Mouse (Mus musculus): ENCODE data around the gene Rai14. TPM values are rescaled to one million over a fixed set of nuclear protein-coding genes. Genes with fewer than 3 reads are reported as not detected.

Gene Rai14
- polyA plus RNA-seq, 1 experiment from 2014 or later = 12.7 TPM

- H3K36me3 ChIP-seq (ENCODE audit: control insufficient read depth, insufficient read depth) = peaks cover 5% of the 10 kb centered on the region; the same call in 1 of the 2 replicates
- H3K27ac ChIP-seq (ENCODE audit: low read length) = peak overlapping the region; percentile 21; the same call in 1 of the 2 replicates
- 43% methylated on average over 13 of the region's 13 CpGs for WGBS
- ATAC-seq (replicated peaks; ENCODE audit: extremely low read depth, insufficient read depth, low FRiP score) = peak; percentile 63
- no peaks in the 10 kb centered on the region for H3K27me3 ChIP-seq (ENCODE audit: control insufficient read depth, insufficient read depth, low read length)
- peak overlapping the region; percentile 3; the same call in 1 of the 2 replicates for H3K4me3 ChIP-seq (ENCODE audit: low read length)
- no peak overlapping the region for H3K9ac ChIP-seq (ENCODE audit: low read length)
- H3K4me1 ChIP-seq (ENCODE audit: control insufficient read depth, insufficient read depth, low read length) = peaks cover 11% of the 10 kb centered on the region
- H3K4me2 ChIP-seq (ENCODE audit: low read depth, low read length) = peak overlapping the region; percentile 23; the same call in 1 of the 2 replicates
- H3K9me3 ChIP-seq (replicated peaks; ENCODE audit: control insufficient read depth, low read length) = no peaks in the 10 kb centered on the region
Measured at GRCm38 (mm10) chr15:10690219-10690618, 24.2 kb downstream of the Rai14 start.

GRCm38 (mm10) chr15:10689304-10689703 is 25.1 kb downstream of the Rai14 start:
- H3K36me3 ChIP-seq (ENCODE audit: control insufficient read depth, insufficient read depth) = peaks cover 5% of the 10 kb centered on the region; the same call in 1 of the 2 replicates

GRCm38 (mm10) chr15:10688686-10689085 is 25.7 kb downstream of the Rai14 start:
- H3K4me3 ChIP-seq (ENCODE audit: low read length) = no peak overlapping the region
- no peak for ATAC-seq (replicated peaks; ENCODE audit: extremely low read depth, insufficient read depth, low FRiP score)
- H3K27ac ChIP-seq (ENCODE audit: low read length) = no peak overlapping the region
- H3K9ac ChIP-seq (ENCODE audit: low read length) = no peak overlapping the region
- 72% methylated on average over 5 of the region's 5 CpGs for WGBS
- H3K36me3 ChIP-seq (ENCODE audit: control insufficient read depth, insufficient read depth) = peaks cover 5% of the 10 kb centered on the region; the same call in 1 of the 2 replicates
- no peaks in the 10 kb centered on the region for H3K27me3 ChIP-seq (ENCODE audit: control insufficient read depth, insufficient read depth, low read length)
- peaks cover 11% of the 10 kb centered on the region for H3K4me1 ChIP-seq (ENCODE audit: control insufficient read depth, insufficient read depth, low read length)
- H3K4me2 ChIP-seq (ENCODE audit: low read depth, low read length) = no peak overlapping the region
- no peaks in the 10 kb centered on the region for H3K9me3 ChIP-seq (replicated peaks; ENCODE audit: control insufficient read depth, low read length)

More at GRCm38 (mm10) chr15:10689304-10689703, 25.1 kb downstream of the Rai14 start:
- Histone ChIP-seq H3K9me3 (replicated peaks; ENCODE audit: control insufficient read depth, low read length) (no peaks in the 10 kb centered on the region), H3K4me1 (ENCODE audit: control insufficient read depth, insufficient read depth, low read length) (peaks cover 11% of the 10 kb centered on the region), H3K4me2 (ENCODE audit: low read depth, low read length) (no peak overlapping the region), H3K4me3 (ENCODE audit: low read length) (no peak overlapping the region), H3K27me3 (ENCODE audit: control insufficient read depth, insufficient read depth, low read length) (no peaks in the 10 kb centered on the region), H3K9ac (ENCODE audit: low read length) (no peak overlapping the region), H3K27ac (ENCODE audit: low read length) (no peak overlapping the region)
- ATAC-seq (replicated peaks; ENCODE audit: extremely low read depth, insufficient read depth, low FRiP score) = no peak
- 55% methylated on average over 11 of the region's 11 CpGs for WGBS

- no peak overlapping the region for H3K4me3 ChIP-seq (ENCODE audit: low read length)
- H3K27me3 ChIP-seq (ENCODE audit: control insufficient read depth, insufficient read depth, low read length) = no peaks in the 10 kb centered on the region
- H3K4me2 ChIP-seq (ENCODE audit: low read depth, low read length) = no peak overlapping the region
- no peak overlapping the region for H3K27ac ChIP-seq (ENCODE audit: low read length)
- ATAC-seq (replicated peaks; ENCODE audit: extremely low read depth, insufficient read depth, low FRiP score) = no peak
- no peaks in the 10 kb centered on the region for H3K9me3 ChIP-seq (replicated peaks; ENCODE audit: control insufficient read depth, low read length)
- peaks cover 11% of the 10 kb centered on the region for H3K4me1 ChIP-seq (ENCODE audit: control insufficient read depth, insufficient read depth, low read length)
- peaks cover 5% of the 10 kb centered on the region; the same call in 1 of the 2 replicates for H3K36me3 ChIP-seq (ENCODE audit: control insufficient read depth, insufficient read depth)
- H3K9ac ChIP-seq (ENCODE audit: low read length) = no peak overlapping the region
- 79% methylated on average over 7 of the region's 7 CpGs for WGBS
Measured at GRCm38 (mm10) chr15:10687365-10687764, 27.1 kb downstream of the Rai14 start.

- H3K27me3 ChIP-seq (ENCODE audit: control insufficient read depth, insufficient read depth, low read length) = no peaks in the 10 kb centered on the region
- ATAC-seq (replicated peaks; ENCODE audit: extremely low read depth, insufficient read depth, low FRiP score) = no peak
- H3K9ac ChIP-seq (ENCODE audit: low read length) = no peak overlapping the region
- no peak overlapping the region for H3K4me3 ChIP-seq (ENCODE audit: low read length)
- H3K27ac ChIP-seq (ENCODE audit: low read length) = no peak overlapping the region; the same call in 1 of the 2 replicates
- H3K4me1 ChIP-seq (ENCODE audit: control insufficient read depth, insufficient read depth, low read length) = peaks cover 11% of the 10 kb centered on the region
- WGBS = 60% methylated on average over 14 of the region's 14 CpGs
- no peaks in the 10 kb centered on the region for H3K9me3 ChIP-seq (replicated peaks; ENCODE audit: control insufficient read depth, low read length)
- peaks cover 5% of the 10 kb centered on the region; the same call in 1 of the 2 replicates for H3K36me3 ChIP-seq (ENCODE audit: control insufficient read depth, insufficient read depth)
- no peak overlapping the region for H3K4me2 ChIP-seq (ENCODE audit: low read depth, low read length)
Measured at GRCm38 (mm10) chr15:10685692-10686430, 28.6 kb downstream of the Rai14 start.

- H3K4me2 ChIP-seq (ENCODE audit: low read depth, low read length) = no peak overlapping the region
- H3K9ac ChIP-seq (ENCODE audit: low read length) = no peak overlapping the region
- no peaks in the 10 kb centered on the region for H3K27me3 ChIP-seq (ENCODE audit: control insufficient read depth, insufficient read depth, low read length)
- ATAC-seq (replicated peaks; ENCODE audit: extremely low read depth, insufficient read depth, low FRiP score) = no peak
- no peaks in the 10 kb centered on the region for H3K36me3 ChIP-seq (ENCODE audit: control insufficient read depth, insufficient read depth)
- WGBS = 84% methylated on average over 9 of the region's 9 CpGs
- no peak overlapping the region for H3K4me3 ChIP-seq (ENCODE audit: low read length)
- H3K9me3 ChIP-seq (replicated peaks; ENCODE audit: control insufficient read depth, low read length) = no peaks in the 10 kb centered on the region
- H3K4me1 ChIP-seq (ENCODE audit: control insufficient read depth, insufficient read depth, low read length) = peaks cover 8% of the 10 kb centered on the region
- H3K27ac ChIP-seq (ENCODE audit: low read length) = no peak overlapping the region
Measured at GRCm38 (mm10) chr15:10683687-10684203, 30.7 kb downstream of the Rai14 start.

- Histone ChIP-seq H3K36me3 (ENCODE audit: control insufficient read depth, insufficient read depth) (no peaks in the 10 kb centered on the region), H3K9me3 (replicated peaks; ENCODE audit: control insufficient read depth, low read length) (no peaks in the 10 kb centered on the region), H3K9ac (ENCODE audit: low read length) (no peak overlapping the region), H3K4me2 (ENCODE audit: low read depth, low read length) (no peak overlapping the region), H3K27me3 (ENCODE audit: control insufficient read depth, insufficient read depth, low read length) (no peaks in the 10 kb centered on the region), H3K27ac (ENCODE audit: low read length) (no peak overlapping the region), H3K4me1 (ENCODE audit: control insufficient read depth, insufficient read depth, low read length) (peaks cover 5% of the 10 kb centered on the region), H3K4me3 (ENCODE audit: low read length) (no peak overlapping the region)
- WGBS = 65% methylated on average over 5 of the region's 5 CpGs
- no peak for ATAC-seq (replicated peaks; ENCODE audit: extremely low read depth, insufficient read depth, low FRiP score)
Measured at GRCm38 (mm10) chr15:10680514-10680913, 33.9 kb downstream of the Rai14 start.

GRCm38 (mm10) chr15:10679571-10679970 is 34.9 kb downstream of the Rai14 start:
- Histone ChIP-seq H3K9ac (ENCODE audit: low read length) (no peak overlapping the region), H3K4me3 (ENCODE audit: low read length) (no peak overlapping the region), H3K9me3 (replicated peaks; ENCODE audit: control insufficient read depth, low read length) (no peaks in the 10 kb centered on the region), H3K27me3 (ENCODE audit: control insufficient read depth, insufficient read depth, low read length) (no peaks in the 10 kb centered on the region), H3K4me1 (ENCODE audit: control insufficient read depth, insufficient read depth, low read length) (peaks cover 4% of the 10 kb centered on the region; the same call in 1 of the 2 replicates), H3K36me3 (ENCODE audit: control insufficient read depth, insufficient read depth) (no peaks in the 10 kb centered on the region), H3K27ac (ENCODE audit: low read length) (no peak overlapping the region), H3K4me2 (ENCODE audit: low read depth, low read length) (no peak overlapping the region)
- 58% methylated on average over 4 of the region's 4 CpGs for WGBS
- peak; percentile 32; the same call in 1 of the 2 replicates for ATAC-seq (replicated peaks; ENCODE audit: extremely low read depth, insufficient read depth, low FRiP score)

GRCm38 (mm10) chr15:10675801-10676200 is 38.6 kb downstream of the Rai14 start:
- Histone ChIP-seq H3K9ac (ENCODE audit: low read length) (no peak overlapping the region), H3K9me3 (replicated peaks; ENCODE audit: control insufficient read depth, low read length) (no peaks in the 10 kb centered on the region), H3K4me3 (ENCODE audit: low read length) (no peak overlapping the region), H3K4me2 (ENCODE audit: low read depth, low read length) (no peak overlapping the region), H3K36me3 (ENCODE audit: control insufficient read depth, insufficient read depth) (no peaks in the 10 kb centered on the region), H3K4me1 (ENCODE audit: control insufficient read depth, insufficient read depth, low read length) (peaks cover 6% of the 10 kb centered on the region), H3K27ac (ENCODE audit: low read length) (no peak overlapping the region), H3K27me3 (ENCODE audit: control insufficient read depth, insufficient read depth, low read length) (peaks cover 8% of the 10 kb centered on the region)
- ATAC-seq (replicated peaks; ENCODE audit: extremely low read depth, insufficient read depth, low FRiP score) = no peak
- WGBS = 75% methylated on average over 5 of the region's 5 CpGs
